Mouse (Mus musculus) small intestine, adult 2 months (tissue): ENCODE data around the gene Cd38.

Experiments
- CTCF ChIP-seq: fragments of 200-500 bp; IDR thresholded peaks from 2 replicates; pipeline ENCODE4 v1.5.1; 2012; ENCODE audit warnings: low read depth, mild to moderate bottlenecking, control low read depth, inconsistent platforms, low read length, moderate library complexity, mixed read lengths; ENCODE audit not compliant: insufficient replicate concordance, insufficient read length; ENCODE audit errors: extremely low read depth
- POLR2A ChIP-seq: fragments of 200-500 bp; IDR thresholded peaks from 2 replicates; pipeline ENCODE4 v1.6.1; 2012; ENCODE audit warnings: low read depth, mild to moderate bottlenecking, control low read depth, inconsistent platforms, low read length, moderate library complexity

DNA sequence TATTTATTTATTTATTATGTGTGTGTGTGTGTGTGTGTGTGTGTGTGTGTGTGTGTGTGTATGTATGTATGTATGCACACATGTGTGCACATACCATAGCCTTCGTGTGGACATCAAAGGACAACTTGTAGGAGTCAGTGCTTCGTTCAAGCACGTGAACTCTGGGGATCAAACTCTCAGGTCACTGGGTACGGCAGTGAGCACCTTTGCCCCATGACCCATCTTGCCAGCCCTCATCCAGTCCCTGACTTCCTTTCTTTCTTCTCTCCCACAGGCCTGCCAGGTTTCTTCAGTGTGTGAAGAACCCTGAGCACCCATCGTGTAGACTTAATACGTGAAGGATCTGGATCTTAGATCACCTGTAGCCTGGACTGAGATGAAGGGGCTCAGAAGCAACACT is 41.7 kb downstream of the Cd38 start:
- TF ChIP-seq POLR2A (no peak), CTCF (no peak)
